Mouse (Mus musculus): ENCODE results near the gene Nckap5. TPM values are rescaled to one million over a fixed set of nuclear protein-coding genes. Genes with fewer than 3 reads are reported as not detected.

Gene Nckap5
- total RNA-seq, 2 experiments from 2014 or later: 0.19 TPM; not detected in 1

DNA sequence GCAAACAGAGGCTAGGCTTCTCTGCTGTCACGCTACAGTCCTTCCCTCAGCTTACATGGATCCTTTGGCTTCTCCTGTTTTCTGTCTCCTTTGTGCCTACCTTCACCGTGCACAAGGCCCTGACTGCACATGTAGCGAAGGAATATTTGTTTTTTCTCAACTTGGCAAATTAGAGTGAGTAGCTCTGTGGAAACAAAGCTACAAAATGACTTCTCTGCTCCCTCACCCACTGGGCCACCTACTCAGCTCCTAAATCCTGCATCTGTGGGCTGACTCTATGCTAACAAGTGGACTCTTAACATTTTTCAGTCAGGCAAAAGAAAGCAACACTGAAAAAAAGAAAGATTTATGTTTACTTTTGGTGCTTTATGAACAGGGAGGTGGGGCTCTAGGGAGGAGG lies 856.0 kb downstream of the Nckap5 start:
- ATAC-seq (replicated peaks; ENCODE audit: low FRiP score, poor library complexity, severe bottlenecking): no peak

- ATAC-seq (replicated peaks; ENCODE audit: low FRiP score, poor library complexity, severe bottlenecking): no peak
Measured at GRCm38 (mm10) chr1:125971933-125972332, 858.7 kb downstream of the Nckap5 start.

GRCm38 (mm10) chr1:125967671-125968070 lies 862.9 kb downstream of the Nckap5 start:
- no peak for ATAC-seq (replicated peaks; ENCODE audit: low FRiP score, poor library complexity, severe bottlenecking)

DNA sequence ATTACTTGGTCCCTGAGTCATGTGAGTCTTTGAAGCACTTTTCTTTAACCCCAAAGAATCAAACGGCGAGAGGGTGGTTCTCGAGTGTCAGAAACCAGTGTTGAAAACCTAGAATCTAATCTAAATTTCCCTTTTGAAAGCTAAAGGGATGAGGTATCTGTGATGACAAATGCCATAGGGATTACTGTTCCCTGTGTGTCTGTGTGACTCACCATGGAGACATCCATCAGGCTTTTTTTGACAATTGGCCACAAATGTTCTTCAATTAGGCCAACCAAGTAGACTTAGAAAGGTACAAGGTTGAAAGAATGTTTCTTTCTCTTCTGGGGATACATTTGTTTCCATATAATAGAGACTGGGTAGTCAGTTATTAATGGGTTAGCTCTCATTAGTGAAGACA lies 879.6 kb downstream of the Nckap5 start:
- no peak for ATAC-seq (replicated peaks; ENCODE audit: low FRiP score, poor library complexity, severe bottlenecking)

GRCm38 (mm10) chr1:125949076-125949475 lies 881.5 kb downstream of the Nckap5 start:
- no peak for ATAC-seq (replicated peaks; ENCODE audit: low FRiP score, poor library complexity, severe bottlenecking)

DNA sequence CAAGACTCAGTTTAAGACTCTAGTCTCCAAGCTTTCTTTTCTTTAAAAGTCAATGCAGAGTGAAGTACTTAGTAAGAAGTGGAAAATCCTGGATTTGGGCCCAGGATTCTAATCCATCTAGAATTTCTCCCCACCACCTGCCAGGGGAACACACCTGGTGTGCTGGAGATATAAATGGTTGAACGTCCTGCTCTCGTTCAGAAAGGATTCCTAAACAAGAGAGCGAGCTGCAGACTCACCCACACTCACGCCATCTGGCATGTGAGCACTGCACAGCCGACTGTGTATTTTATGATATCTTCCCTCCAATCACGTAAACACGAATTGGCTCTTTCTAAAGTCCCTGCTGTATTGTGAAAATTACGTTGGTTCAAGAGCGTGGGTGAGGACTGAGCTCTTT lies 885.5 kb downstream of the Nckap5 start:
- ATAC-seq (replicated peaks; ENCODE audit: low FRiP score, poor library complexity, severe bottlenecking): no peak

- ATAC-seq (replicated peaks; ENCODE audit: low FRiP score, poor library complexity, severe bottlenecking): no peak
Measured at GRCm38 (mm10) chr1:125943305-125943704, 887.3 kb downstream of the Nckap5 start.

DNA sequence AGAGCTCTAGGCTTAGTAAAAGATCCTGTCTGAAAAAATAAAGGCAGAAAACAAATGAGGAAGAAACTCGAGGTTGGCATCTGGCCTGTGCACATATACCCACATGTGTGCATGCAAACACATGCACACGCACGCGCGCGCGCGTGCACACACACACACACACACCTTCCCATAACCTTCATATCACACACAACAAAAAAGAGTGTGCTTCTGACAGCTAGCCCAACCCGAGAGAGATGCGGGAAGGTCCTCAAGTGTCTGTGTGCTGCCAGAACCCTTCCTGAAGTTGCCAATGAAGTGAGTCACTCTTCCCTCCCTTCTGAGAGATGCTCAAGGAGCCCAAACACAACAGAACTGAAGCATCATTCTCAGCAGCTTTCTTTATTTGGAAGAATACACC lies 905.1 kb downstream of the Nckap5 start:
- ATAC-seq (replicated peaks; ENCODE audit: low FRiP score, poor library complexity, severe bottlenecking): no peak

GRCm38 (mm10) chr1:125923062-125923461 lies 907.5 kb downstream of the Nckap5 start:
- ATAC-seq (replicated peaks; ENCODE audit: low FRiP score, poor library complexity, severe bottlenecking): no peak

DNA sequence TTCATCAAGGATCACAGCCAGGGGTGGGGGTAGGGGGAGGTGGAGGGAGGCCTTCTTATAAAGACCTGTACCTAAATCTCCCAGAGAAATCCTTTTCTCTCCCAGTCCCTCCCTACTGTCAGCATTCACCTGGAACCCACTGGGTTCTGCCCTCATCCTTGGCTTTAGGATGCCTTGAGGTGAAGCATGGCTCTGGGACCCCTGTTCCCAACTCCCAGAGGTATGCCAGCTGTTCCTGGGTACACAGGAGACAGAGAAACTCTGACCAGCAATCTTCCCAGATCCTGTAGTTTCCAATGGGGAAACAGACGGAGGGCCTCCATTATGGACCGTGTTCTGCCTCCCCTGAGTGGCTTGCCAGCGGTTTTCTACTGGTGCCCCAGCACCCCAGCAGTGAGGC lies 909.9 kb downstream of the Nckap5 start:
- no peak for ATAC-seq (replicated peaks; ENCODE audit: low FRiP score, poor library complexity, severe bottlenecking)

DNA sequence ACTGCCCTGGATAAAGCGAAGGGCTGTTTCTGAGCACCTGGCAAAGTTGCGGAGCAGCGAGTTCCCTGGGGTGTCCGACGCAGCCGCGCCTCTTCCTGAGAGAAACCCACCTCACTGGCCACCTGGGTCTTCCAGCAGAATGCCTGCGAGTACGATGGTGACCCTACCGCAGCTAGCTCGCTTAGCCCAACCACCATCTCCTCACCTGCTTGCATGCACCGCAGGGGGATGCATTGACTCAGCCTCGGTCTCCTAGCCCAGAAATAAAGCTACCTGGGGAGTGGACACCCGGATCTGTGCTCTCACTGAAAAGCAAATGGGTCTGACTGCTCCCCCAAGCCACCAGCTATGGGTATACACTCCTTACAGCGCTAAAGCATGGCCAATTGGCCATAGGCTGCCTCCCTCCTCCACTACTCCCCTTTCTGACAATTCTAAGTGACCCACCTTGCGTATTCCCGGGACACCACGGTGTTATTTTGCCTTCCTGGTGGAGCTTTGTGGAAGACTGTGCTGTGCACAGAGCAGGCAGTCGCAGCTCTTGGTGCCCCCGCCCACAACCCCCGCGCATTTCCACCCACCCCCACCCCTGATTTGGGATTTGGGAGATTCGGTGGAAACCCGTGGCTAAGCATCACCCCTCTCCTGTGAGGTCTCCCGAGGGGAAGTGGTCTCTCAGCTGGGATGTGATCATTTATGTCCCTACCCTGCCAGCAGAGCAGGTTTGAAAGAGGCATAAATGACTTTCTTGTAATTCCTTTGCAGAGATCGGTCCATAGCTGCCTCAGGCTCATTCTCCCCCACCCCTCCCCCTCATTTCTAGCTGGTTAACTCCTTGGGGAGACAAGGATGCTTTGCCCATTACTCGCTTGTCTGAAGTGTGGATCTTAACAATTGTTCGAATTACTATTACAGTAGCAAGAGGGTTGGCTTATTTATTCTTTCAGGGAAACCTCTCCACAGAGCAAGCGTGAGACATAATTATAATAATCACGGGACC lies 917.7 kb downstream of the Nckap5 start, which contains the start of gene Lypd1:
TSS of gene Lypd1 (minus strand) at position 501 of the 1,000 bp plus-strand sequence.
- ATAC-seq (replicated peaks; ENCODE audit: low FRiP score, poor library complexity, severe bottlenecking): no peak

- no peak for ATAC-seq (replicated peaks; ENCODE audit: low FRiP score, poor library complexity, severe bottlenecking)
Measured at GRCm38 (mm10) chr1:125911901-125912445, 918.6 kb downstream of the Nckap5 start.

GRCm38 (mm10) chr1:125911337-125911900 lies 919.2 kb downstream of the Nckap5 start:
- no peak for ATAC-seq (replicated peaks; ENCODE audit: low FRiP score, poor library complexity, severe bottlenecking)

DNA sequence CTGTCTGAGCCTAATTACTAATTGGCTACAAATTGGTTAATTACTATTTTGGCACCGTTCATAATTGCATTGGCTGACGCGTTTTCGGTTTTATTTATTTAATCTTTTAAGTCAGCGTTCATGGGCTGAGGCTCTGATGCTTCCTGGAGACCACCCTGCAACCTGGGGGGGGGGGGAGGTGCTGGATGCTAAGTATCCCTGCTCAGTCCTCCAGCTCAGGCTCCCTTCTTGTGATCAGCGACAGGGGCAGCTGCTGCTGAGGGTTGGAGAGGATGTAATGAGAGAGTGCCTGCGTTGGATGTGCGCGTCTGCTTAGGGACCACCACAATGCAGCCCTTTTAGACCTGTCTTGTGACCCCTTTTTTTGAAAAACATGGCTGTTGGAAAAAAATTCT lies 919.7 kb downstream of the Nckap5 start:
- no peak for ATAC-seq (replicated peaks; ENCODE audit: low FRiP score, poor library complexity, severe bottlenecking)

DNA sequence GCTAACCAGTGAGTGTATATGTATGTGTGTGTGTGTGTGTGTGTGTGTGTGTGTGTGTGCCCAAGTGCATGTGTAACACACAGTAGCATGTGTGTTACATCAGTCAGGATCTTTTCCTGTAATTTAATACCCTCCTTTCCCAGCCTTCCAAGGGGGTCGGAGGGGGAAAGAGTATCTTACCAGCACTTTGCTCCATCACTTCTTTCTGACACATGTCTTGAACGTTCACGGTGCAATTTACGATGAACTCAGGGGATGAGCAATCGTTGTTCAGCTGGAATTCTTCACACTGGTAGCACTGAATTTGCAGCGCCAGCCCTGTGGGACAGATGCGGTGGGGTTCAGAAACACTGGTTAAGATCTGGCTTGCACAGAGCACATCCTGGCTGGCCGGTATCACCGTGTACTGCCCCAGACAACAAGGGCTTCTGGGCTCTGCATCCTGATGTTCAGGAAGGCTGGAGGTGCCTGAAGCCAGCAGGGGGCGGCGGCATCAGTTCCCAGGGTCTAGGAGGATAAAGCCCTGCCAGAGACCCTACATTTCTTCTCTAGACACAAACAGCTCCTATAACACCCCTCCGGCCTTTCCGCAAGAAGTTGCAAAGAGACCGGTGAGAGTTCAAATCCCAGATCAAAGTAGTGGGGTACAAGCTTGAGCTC lies 920.3 kb downstream of the Nckap5 start:
- no peak for ATAC-seq (replicated peaks; ENCODE audit: low FRiP score, poor library complexity, severe bottlenecking)

GRCm38 (mm10) chr1:125893158-125893557 lies 937.4 kb downstream of the Nckap5 start:
- no peak for ATAC-seq (replicated peaks; ENCODE audit: low FRiP score, poor library complexity, severe bottlenecking)

DNA sequence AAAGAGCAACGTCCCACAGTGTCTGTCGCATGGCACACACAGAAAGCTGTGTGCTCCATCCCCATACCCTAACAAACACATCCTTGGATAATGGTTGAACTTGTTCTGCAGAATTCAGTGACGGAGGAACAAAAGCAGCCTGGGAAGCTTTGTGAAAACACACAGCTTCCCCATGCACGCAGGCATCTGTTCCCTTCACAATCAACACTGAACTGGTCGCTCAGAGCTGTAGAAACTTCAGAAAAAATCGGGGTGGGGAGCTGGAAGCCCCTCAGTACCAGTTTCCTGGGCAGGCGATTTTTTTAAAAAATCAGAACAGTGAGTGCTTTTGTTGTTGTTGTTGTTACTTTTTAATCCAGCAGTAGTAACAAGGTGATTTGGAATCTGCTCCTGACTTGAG lies 960.5 kb downstream of the Nckap5 start:
- ATAC-seq (replicated peaks; ENCODE audit: low FRiP score, poor library complexity, severe bottlenecking): no peak

Measured in erythroblast, adult 5-6 weeks (primary cell).